Mouse (Mus musculus) heart, postnatal 25 days (tissue): Measurements from ENCODE around the gene Rnpc3. TPM values are rescaled to one million over a fixed set of nuclear protein-coding genes. Genes with fewer than 3 reads are reported as not detected.
"Not testable (repeated sequence)": the region's sequence is repeated elsewhere in the genome, so short reads cannot be mapped to it uniquely, and the experiment has no call there.

Experiments used
- DNase-seq: peaks from one replicate; pipeline ENCODE4 v3.0.0; 2022; ENCODE audit warnings: low spot score
- intact Hi-C: fragments of 180-260 bp; cut with DNase I; formaldehyde crosslinking; loops from one replicate; pipeline ENCODE4 v1.15.1; 2025
- total RNA-seq, 2 experiments: library from RNA; stranded (reverse); gene quantifications; 2 replicates each; pipeline ENCODE4 v1.2.3; 2021

The Rnpc3 gene
- 10 to 100 TPM; 10.3 to 10.6 TPM for total RNA-seq

DNA sequence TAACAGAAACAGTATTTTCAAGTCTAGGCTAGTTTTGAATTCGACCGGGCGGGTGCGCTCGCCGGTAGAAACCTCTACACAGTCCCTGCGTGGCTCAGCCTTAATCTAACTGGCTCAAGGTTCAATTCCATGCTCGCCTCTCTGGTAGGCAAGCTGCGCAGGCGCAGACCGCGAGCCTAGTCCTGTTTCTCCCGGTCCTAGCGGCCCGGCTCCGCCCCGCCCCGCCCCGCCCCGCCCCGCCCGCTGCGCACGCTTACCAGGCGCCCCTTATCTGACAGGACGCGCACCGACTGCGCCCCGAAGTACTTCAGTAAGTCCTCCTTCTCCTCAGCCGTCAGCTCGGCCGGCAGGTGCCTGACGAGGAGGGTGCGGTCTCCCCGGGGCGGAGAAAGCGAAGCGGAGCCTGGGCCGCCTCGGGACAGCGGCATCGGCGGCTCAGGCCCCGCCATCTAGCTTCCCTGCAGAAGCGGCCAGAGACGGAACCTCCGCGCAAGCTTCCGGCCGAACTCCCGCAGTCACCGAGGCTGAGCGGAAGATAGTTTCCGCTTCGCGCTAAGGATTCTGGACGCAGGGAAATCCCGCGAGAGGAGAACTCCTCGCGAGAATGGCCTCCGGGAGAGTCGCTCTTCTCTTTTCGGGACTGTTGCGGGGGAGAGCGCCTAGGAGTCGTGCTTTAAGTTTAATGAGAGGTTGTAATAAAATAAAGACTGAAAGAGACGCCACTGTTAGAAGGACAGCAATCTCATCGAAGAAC is at the start of gene Rnpc3:
Gene Rnpc3 (minus strand): TSS at position 544 of the 754 bp plus-strand sequence.
- DNase-seq, result peak; percentile 89
- intact Hi-C loops, result no loop called here

DNA sequence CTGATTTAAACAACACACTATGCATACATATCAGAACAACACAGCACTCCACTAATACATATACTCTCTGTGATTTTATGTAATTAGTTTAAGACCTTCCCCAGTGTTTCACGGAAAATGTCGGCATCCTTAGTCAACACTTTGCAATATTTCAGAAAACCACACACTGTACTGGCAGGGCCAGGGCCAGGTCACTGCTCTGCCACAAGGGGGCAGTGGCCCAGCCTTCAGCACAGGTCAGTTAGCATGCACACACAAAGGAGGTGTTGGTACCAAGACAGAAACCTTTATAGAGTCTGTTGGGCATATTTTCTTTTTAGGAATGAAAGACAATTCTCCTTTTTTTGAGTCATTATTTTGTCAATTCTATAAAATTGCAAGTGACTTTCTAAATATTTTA is 27.0 kb upstream of the Rnpc3 start:
- DNase-seq, result no peak
- intact Hi-C loops, result no loop called here

- no peak for DNase-seq
- intact Hi-C loops, result no loop called here
These were observed 24.4 kb upstream of the Rnpc3 start for GRCm38 (mm10) chr3:113654335-113654734.

DNA sequence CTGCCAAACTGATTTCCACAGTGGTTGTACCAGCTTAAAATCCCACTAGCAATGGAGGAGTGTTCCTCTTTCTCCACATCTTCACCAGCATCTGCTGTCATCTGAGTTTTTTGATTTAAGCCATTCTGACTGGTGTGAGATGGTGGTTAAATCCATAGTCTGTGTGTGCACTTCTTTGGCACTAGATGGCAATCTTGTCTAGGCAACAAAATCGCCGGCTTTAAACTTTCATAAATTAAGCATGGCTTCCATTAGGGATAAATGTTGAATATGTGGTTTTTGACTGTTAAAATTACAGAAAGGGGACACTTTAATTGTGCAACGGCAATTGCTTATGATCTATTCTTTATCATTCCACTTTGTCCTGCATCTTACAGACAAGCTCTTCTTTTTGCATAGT is 21.4 kb upstream of the Rnpc3 start:
- DNase-seq, intact Hi-C loops: not testable (repeated sequence)

- intact Hi-C loops, result no loop called here
- no peak for DNase-seq
These were observed 9.6 kb upstream of the Rnpc3 start for GRCm38 (mm10) chr3:113639545-113639944.

DNA sequence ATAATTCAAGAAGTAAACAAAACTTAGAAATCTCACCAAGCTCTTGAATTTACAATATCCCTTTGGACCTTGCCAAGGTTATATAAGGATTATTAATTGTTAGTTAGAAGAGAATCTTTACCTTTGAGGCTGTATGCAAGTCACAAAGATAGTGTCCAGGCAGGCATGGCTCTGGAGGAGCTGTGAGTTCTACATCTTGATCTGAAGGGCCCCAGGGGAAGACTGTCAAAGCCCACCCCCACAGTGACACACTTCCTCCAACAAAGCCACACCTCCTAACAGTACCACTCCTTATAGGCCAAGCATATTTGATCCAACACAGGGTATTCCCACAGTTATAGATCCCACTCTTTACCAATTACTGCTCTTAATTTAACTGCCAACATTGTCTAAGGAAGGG is 4.3 kb upstream of the Rnpc3 start:
- intact Hi-C loops, result no loop called here
- no peak for DNase-seq

- DNase-seq, result no peak
- intact Hi-C loops, result no loop called here
These were observed 1.7 kb upstream of the Rnpc3 start for GRCm38 (mm10) chr3:113631611-113632010.

DNA sequence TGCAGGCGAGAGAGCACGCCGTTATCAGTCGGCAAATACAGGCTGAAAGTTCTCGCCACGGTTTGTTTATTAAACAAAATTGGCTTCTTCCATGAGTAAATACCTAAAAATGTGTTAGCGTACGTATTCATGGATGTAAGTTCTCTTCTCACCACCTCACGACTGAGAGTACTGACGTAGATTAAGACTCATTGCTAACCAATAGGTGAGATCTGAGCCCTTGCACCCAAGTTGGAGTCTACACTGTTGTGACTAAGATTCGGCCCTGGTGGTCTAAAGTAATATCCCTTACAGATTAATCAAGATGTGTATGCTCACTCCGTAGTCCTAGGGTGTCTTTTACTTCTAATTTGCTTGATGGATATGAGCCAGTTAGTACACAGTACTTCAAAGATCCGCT is 615 bp upstream of the Rnpc3 start:
- intact Hi-C loops, result no loop called here
- DNase-seq, result no peak

GRCm38 (mm10) chr3:113606599-113606998 is 23.4 kb downstream of the Rnpc3 start, which contains the start of gene Amy1:
Gene Amy1, minus strand, starts transcription at chr3:113606699.
- intact Hi-C loops, result no loop called here

DNA sequence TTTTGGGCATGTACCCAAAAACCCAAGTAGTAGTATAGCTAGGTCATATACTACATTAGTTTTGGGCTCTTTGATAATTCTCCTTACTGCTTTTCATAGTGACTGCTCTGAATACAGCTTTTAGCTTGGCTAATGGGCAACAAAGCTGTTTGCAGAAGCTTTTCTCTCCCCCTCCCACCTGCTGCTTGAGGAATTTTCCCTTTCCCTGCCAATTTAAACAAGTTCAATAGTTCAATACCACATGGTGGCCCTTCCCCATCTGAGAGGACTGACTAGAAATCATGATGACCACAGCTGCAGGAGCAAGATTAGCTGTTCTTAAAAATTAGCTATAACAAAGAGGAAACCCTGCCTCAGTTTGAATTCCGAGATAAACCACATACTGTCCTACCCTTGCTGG is 39.1 kb downstream of the Rnpc3 start:
- intact Hi-C loops, result no loop called here

More at GRCm38 (mm10) chr3:113606599-113606998, 23.4 kb downstream of the Rnpc3 start, which contains the start of gene Amy1:
- DNase-seq, result no peak

DNA sequence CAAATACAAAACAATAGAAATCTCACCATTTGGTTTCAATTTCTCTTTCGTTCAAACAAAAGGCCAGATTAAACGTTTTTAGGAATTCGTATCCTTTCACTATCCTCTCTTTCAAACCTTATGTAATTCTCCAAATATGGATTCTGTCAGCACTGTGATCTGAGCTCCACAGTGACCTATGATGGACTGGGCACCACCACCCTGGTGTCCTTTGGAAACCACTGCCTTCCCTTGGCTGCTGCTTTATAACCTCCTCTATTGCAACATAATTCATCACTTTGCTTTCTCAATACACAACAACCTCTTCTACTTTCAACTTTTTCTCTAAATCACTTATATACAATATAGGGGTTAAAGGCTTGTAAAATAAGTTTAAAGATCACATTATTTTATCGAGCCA is 55.4 kb downstream of the Rnpc3 start:
- intact Hi-C loops, result no loop called here
- no peak for DNase-seq

More for the DNA sequence above, 39.1 kb downstream of the Rnpc3 start:
- DNase-seq, result no peak

GRCm38 (mm10) chr3:113574138-113574537 is 55.8 kb downstream of the Rnpc3 start:
- intact Hi-C loops, result no loop called here
- no peak for DNase-seq

DNA sequence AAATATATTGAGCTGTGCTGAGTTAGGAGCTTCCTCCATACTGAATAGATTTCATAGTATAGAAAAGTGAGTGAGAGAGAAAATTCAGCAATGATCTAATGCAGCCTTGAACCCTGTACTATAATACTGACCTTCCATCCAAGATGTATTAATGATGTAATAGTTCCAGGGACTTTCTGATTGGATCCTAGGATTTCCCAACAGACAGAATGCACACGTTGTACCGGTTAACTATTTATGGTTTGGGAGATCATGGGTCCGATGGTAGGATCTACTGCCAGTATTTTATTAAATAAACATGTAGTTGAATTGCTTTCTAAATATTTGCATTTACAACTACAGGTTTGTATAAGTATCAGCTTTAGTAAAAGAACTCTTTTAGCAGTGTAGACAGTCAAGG is 57.8 kb downstream of the Rnpc3 start:
- intact Hi-C loops, result no loop called here

More for the DNA sequence above, 57.8 kb downstream of the Rnpc3 start:
- DNase-seq, result no peak

Other genes starting within 250 kb of the Rnpc3 start
- not detected for gene Amy2a1, start 97.7 kb downstream of the Rnpc3 start, total RNA-seq
- gene Amy1, start 23.4 kb downstream of the Rnpc3 start, total RNA-seq, result 1 to 10 TPM; 1.3 to 2.1 TPM